Mouse (Mus musculus) c-Kit-positive CD71-negative TER-119-negative erythroid progenitor cells, embryonic 14.5 days (primary cell): Measurements from ENCODE around the gene Nupr1l.
"Not testable (repeated sequence)": the region's sequence is repeated elsewhere in the genome, so short reads cannot be mapped to it uniquely, and the experiment has no call there.

Source experiments
- DNase-seq: peaks from one replicate; pipeline ENCODE4 v3.0.0-alpha.2; 2013; ENCODE audit warnings: low read depth

The Nupr1l gene

GRCm38 (mm10) chr5:129908242-129908965 is at the start of gene Nupr1l:
Nupr1l (plus strand) TSS chr5:129908540.
- peak; percentile 86 for DNase-seq

- DNase-seq: no peak
These were observed 46.0 kb upstream of the Nupr1l start for GRCm38 (mm10) chr5:129862325-129862724.

- no peak for DNase-seq
These were observed 43.9 kb upstream of the Nupr1l start for GRCm38 (mm10) chr5:129864467-129864866.

GRCm38 (mm10) chr5:129865841-129866240 is 42.5 kb upstream of the Nupr1l start:
- DNase-seq: no peak

- no peak for DNase-seq
These were observed 38.9 kb upstream of the Nupr1l start for GRCm38 (mm10) chr5:129869238-129869995.

GRCm38 (mm10) chr5:129871238-129871637 is 37.1 kb upstream of the Nupr1l start:
- no peak for DNase-seq

GRCm38 (mm10) chr5:129873942-129874341 is 34.4 kb upstream of the Nupr1l start:
- no peak for DNase-seq

GRCm38 (mm10) chr5:129875098-129875497 is 33.2 kb upstream of the Nupr1l start:
- DNase-seq: no peak

GRCm38 (mm10) chr5:129877731-129878455 is 30.4 kb upstream of the Nupr1l start:
- no peak for DNase-seq

- DNase-seq: no peak
These were observed 29.4 kb upstream of the Nupr1l start for GRCm38 (mm10) chr5:129878946-129879345.

- DNase-seq: no peak
These were observed 28.5 kb upstream of the Nupr1l start for GRCm38 (mm10) chr5:129879888-129880287.

- DNase-seq: no peak
These were observed 22.1 kb upstream of the Nupr1l start for GRCm38 (mm10) chr5:129886271-129886670.

GRCm38 (mm10) chr5:129886911-129887636 is 21.3 kb upstream of the Nupr1l start, which contains the start of gene Chchd2:
Chchd2 (minus strand) TSS chr5:129887470.
- peak; percentile 94 for DNase-seq

- DNase-seq: not testable (repeated sequence)
These were observed 17.9 kb upstream of the Nupr1l start for GRCm38 (mm10) chr5:129890390-129890789.

GRCm38 (mm10) chr5:129895198-129896088 is 12.9 kb upstream of the Nupr1l start, which contains the start of gene Zbed5:
Zbed5 (plus strand) TSS chr5:129895723.
- DNase-seq: peak; percentile 87

- no peak for DNase-seq
These were observed 9.9 kb upstream of the Nupr1l start, which contains the start of gene Phkg1 for GRCm38 (mm10) chr5:129898449-129898848. Phkg1 (minus strand) TSS chr5:129898549.

GRCm38 (mm10) chr5:129907775-129908174 is 565 bp upstream of the Nupr1l start:
- no peak for DNase-seq

GRCm38 (mm10) chr5:129909147-129909546 is 807 bp downstream of the Nupr1l start:
- DNase-seq: no peak

GRCm38 (mm10) chr5:129909591-129909990 is 1.3 kb downstream of the Nupr1l start:
- DNase-seq: no peak

GRCm38 (mm10) chr5:129914024-129914423 is 5.7 kb downstream of the Nupr1l start:
- DNase-seq: no peak

- not testable (repeated sequence) for DNase-seq
These were observed 7.2 kb downstream of the Nupr1l start for GRCm38 (mm10) chr5:129915491-129915890.
